Mouse (Mus musculus) embryonic fibroblast, embryonic 13.5 days (primary cell): ENCODE measurements around the gene Phtf1.

Experiments used
- CTCF ChIP-seq: IDR thresholded peaks from 2 replicates; pipeline ENCODE4 v1.5.1; 2011; ENCODE audit warnings: mild to moderate bottlenecking, control low read depth, low read length, moderate library complexity, borderline replicate concordance; ENCODE audit not compliant: insufficient read depth
- POLR2A ChIP-seq: IDR thresholded peaks from 2 replicates; pipeline ENCODE4 v1.6.1; 2011; ENCODE audit warnings: low read depth, mild to moderate bottlenecking, control low read depth, low read length, moderate library complexity

- no peak for TF ChIP-seq POLR2A
- no peak for TF ChIP-seq CTCF
Measured at GRCm38 (mm10) chr3:103960622-103961021, 7.3 kb upstream of the Phtf1 start.
